Mouse (Mus musculus): ENCODE results near the gene Lrfn4. TPM values are rescaled to one million over a fixed set of nuclear protein-coding genes. Genes with fewer than 3 reads are reported as not detected.
A peak's percentile ranks its signal among the peaks of the same experiment; 100 is the strongest.
"Not testable (repeated sequence)": the region's sequence is repeated elsewhere in the genome, so short reads cannot be mapped to it uniquely, and the experiment has no call there.

The Lrfn4 gene
- total RNA-seq, 2 experiments from 2014 or later, result 32.8 to 34.6 TPM

DNA sequence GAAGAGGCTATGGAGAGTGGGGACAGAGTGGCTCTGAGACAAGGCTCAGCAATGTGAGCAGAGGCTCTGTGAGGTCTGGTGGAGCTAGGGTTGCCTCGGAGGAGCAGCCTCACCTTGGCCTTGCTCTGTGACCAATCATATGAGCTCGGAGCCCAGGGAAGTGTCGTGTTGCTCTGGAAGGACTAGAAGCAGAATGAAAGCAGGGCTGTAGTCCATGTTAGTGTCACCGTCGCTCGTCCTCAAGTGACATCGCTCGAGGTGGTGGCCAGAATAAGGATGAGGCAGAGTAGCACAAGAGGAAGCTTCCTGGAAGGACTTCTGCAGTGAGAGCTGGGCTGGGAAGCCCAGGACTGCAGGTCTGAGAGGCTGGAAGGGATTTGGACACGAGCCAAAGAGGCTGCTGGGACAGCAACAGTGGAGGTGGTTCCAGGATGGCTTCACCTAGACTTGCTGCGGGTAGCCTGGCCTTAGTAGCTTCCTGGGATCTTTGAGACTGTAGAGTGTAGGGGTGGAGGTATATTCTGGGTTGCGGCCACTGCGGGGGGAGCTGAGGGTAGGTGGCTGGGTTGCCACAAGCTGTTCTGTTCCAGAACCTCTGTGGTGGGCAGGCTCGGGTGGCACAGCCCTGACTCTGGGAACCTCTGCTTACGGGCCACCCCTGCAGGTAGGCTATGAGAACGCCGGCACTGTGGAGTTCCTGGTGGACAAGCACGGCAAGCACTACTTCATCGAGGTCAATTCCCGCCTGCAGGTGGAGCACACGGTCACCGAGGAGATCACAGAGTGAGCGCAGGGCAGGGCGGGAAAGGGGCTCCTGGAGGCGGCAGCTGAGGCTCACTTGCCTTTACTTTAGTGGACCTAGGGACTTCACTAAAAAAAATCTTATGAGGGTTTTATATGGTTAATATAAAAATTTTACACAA, 11.4 kb downstream of the Lrfn4 start:
- no peak for DNase-seq (ENCODE audit: low spot score in 2 of 2)
- H3K27ac ChIP-seq, result no peak overlapping the region
- peak; percentile 44 for TF ChIP-seq CTCF (conservative IDR thresholded peaks at IDR 0.05)
- no peak overlapping the region for H3K4me3 ChIP-seq

DNA sequence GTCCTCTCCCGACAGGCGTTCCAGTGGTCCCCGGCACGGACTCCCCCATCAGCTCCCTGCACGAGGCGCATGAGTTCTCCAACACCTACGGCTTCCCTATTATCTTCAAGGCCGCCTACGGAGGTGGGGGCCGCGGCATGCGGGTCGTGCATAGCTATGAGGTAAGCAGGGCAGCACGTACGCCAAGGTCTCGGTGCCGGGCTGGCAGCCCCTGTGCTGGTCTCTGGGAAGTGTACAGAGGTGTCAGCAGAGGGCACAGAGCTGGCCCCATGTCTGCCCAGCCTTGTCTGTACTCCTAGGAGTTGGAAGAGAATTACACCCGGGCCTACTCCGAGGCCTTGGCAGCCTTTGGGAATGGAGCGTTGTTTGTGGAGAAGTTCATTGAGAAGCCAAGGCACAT, 13.0 kb downstream of the Lrfn4 start:
- DNase-seq (ENCODE audit: low spot score in 2 of 2), result no peak
- H3K27ac ChIP-seq, result no peak overlapping the region
- H3K4me3 ChIP-seq, result no peak overlapping the region
- TF ChIP-seq CTCF (conservative IDR thresholded peaks at IDR 0.05), result no peak

DNA sequence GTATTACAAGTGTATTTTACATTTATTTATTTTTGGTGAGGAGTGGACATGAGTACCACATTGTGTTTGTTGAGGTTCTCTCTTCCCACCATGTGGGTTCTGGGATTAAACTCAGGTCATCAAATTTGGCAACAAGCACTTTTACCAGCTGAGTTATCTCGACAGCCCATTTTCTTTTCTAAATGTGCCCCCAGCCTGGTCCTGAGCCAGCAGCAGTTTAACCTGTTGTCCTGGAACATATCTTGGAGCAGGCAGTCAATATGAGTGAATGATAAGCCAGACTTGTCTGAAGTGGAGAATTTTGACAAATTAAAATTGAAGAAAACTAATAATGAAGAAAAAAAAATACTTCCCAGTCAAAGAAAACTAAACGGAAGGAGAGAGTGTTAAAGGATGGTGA, 19.4 kb downstream of the Lrfn4 start:
- no peak overlapping the region for H3K27ac ChIP-seq
- no peak for DNase-seq (ENCODE audit: low spot score in 2 of 2)
- H3K4me3 ChIP-seq, result no peak overlapping the region
- no peak for TF ChIP-seq CTCF (conservative IDR thresholded peaks at IDR 0.05)

- Histone ChIP-seq H3K4me3 (no peak overlapping the region), H3K27ac (no peak overlapping the region)
- no peak for DNase-seq (ENCODE audit: low spot score in 2 of 2)
- no peak for TF ChIP-seq CTCF (conservative IDR thresholded peaks at IDR 0.05)
These were observed 21.5 kb downstream of the Lrfn4 start for GRCm38 (mm10) chr19:4593792-4594522.

GRCm38 (mm10) chr19:4590025-4590424, 25.4 kb downstream of the Lrfn4 start:
- DNase-seq (ENCODE audit: low spot score in 2 of 2), result no peak

DNA sequence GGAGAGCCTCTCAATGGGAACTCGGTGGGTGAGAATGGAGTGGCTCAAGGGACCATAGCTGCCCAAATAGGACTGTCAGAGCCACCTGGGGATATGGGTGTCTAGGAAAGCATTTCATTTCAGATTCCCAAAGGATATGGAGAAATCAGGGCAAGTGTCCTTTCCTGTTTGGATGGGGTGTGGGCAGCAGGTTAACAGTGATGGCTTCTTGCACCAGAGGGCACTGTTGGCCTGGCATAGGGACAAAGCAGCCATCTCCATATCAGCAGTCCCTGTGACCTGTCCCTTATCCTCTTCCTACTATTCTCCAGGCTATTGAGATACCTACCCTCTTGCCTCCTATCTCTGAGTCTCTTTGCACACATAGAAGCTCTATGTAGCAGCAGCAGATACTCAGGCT, 26.4 kb downstream of the Lrfn4 start:
- H3K4me3 ChIP-seq, result no peak overlapping the region
- TF ChIP-seq CTCF (conservative IDR thresholded peaks at IDR 0.05), result peak; percentile 50
- no peak for DNase-seq (ENCODE audit: low spot score in 2 of 2)
- no peak overlapping the region for H3K27ac ChIP-seq

More at GRCm38 (mm10) chr19:4590025-4590424, 25.4 kb downstream of the Lrfn4 start:
- Histone ChIP-seq H3K4me3 (no peak overlapping the region), H3K27ac (no peak overlapping the region)
- TF ChIP-seq CTCF (conservative IDR thresholded peaks at IDR 0.05), result no peak

DNA sequence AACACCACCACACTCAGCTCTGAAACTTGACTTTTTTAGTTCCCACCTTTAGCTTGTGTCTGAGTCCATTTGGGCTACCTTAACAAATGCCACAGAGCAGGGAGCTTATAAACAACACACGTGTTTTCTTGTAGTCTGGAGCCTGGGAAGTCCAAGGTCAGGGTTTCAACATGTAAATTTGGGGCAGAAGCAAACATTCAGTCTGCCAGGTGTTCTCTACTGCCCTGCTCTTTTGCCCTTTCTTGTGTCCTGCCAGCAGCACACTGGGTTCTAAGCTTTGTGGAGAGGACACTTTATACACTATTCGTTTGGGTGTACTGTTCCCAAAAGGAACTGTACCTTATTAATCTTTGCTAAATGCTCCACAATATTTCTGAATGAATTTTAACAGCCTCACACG, 27.0 kb downstream of the Lrfn4 start:
- Histone ChIP-seq H3K27ac (no peak overlapping the region), H3K4me3 (no peak overlapping the region)
- no peak for TF ChIP-seq CTCF (conservative IDR thresholded peaks at IDR 0.05)
- DNase-seq (ENCODE audit: low spot score in 2 of 2), result no peak

DNA sequence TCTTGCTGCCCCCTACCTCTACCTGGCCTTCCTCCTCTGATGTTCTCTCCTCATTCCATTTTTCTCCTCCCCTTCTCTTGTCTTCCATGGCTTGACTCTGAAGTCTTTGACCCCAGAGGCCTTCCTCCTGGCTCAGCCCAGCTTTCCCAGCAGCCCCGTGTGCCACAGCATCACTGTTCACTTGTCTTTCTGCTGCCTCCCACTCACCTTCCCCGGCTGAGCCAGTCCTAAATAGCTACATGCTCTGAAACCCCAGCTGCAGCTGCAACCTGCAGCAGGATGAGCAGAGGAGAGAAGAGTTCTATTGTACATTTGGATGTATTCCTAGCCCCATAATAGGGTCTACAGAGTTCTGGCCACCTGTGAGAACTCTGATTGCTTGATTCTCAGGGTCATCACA, 28.0 kb downstream of the Lrfn4 start:
- Histone ChIP-seq H3K27ac (0 out of 2 replicates have a peak overlapping the region, but pooled peaks have one; percentile 39), H3K4me3 (no peak overlapping the region)
- DNase-seq (ENCODE audit: low spot score in 2 of 2), result no peak
- TF ChIP-seq CTCF (conservative IDR thresholded peaks at IDR 0.05), result no peak

DNA sequence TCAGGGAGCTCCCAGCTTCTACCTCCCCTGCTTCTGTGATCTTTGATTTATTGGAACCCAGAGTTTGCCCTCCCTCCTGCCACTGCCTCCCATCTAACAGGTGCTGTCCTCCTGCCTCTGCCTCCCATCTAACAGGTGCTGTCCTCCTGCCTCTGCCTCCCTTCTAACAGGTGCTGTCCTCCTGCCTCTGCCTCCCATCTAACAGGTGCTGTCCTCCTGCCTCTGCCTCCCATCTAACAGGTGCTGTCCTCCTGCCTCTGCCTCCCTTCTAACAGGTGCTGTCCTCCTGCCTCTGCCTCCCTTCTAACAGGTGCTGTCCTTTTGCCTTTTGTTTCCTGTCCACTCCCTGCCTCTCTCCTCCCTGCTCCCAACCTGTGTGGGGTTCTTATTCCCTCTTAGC, 28.7 kb downstream of the Lrfn4 start:
- not testable (repeated sequence) for DNase-seq (ENCODE audit: low spot score in 2 of 2)

GRCm38 (mm10) chr19:4583856-4584255, 31.6 kb downstream of the Lrfn4 start:
- no peak for TF ChIP-seq CTCF (conservative IDR thresholded peaks at IDR 0.05)
- no peak for DNase-seq (ENCODE audit: low spot score in 2 of 2)
- Histone ChIP-seq H3K27ac (no peak overlapping the region), H3K4me3 (no peak overlapping the region)

More for the DNA sequence above, 28.7 kb downstream of the Lrfn4 start:
- H3K4me3 ChIP-seq, H3K27ac ChIP-seq: not testable (repeated sequence)

GRCm38 (mm10) chr19:4579296-4579695, 36.2 kb downstream of the Lrfn4 start:
- Histone ChIP-seq H3K4me3 (no peak overlapping the region), H3K27ac (no peak overlapping the region)
- no peak for DNase-seq (ENCODE audit: low spot score in 2 of 2)
- no peak for TF ChIP-seq CTCF (conservative IDR thresholded peaks at IDR 0.05)

- DNase-seq (ENCODE audit: low spot score in 2 of 2), result no peak
- H3K27ac ChIP-seq, result no peak overlapping the region
- no peak for TF ChIP-seq CTCF (conservative IDR thresholded peaks at IDR 0.05)
- H3K4me3 ChIP-seq, result no peak overlapping the region
These were observed 36.7 kb downstream of the Lrfn4 start for GRCm38 (mm10) chr19:4578799-4579198.

GRCm38 (mm10) chr19:4573241-4573640, 42.2 kb downstream of the Lrfn4 start:
- no peak for DNase-seq (ENCODE audit: low spot score in 2 of 2)
- Histone ChIP-seq H3K4me3 (no peak overlapping the region), H3K27ac (no peak overlapping the region)
- peak; percentile 62 for TF ChIP-seq CTCF (conservative IDR thresholded peaks at IDR 0.05)

Data from layer of hippocampus, adult 2 months (tissue).